Mouse (Mus musculus): Measurements from ENCODE around the gene Lgals2.

GRCm38 (mm10) chr15:78809739-78810138 is 45.6 kb downstream of the Lgals2 start:
- no peak for TF ChIP-seq CTCF (IDR thresholded peaks at IDR 0.05; ENCODE audit: extremely low read depth, insufficient read depth, insufficient read length, insufficient replicate concordance)
- no peak for TF ChIP-seq POLR2A (IDR thresholded peaks at IDR 0.05; ENCODE audit: low read depth, low read length)
